Mouse (Mus musculus) bone marrow, adult 2 months (tissue): ENCODE results near the gene Erich6b. TPM values are rescaled to one million over a fixed set of nuclear protein-coding genes. Genes with fewer than 3 reads are reported as not detected.

Source experiments
- H3K27ac ChIP-seq: fragments of 200-500 bp; 2 replicates; pipeline ENCODE4 v1.5.1; 2012; ENCODE audit warnings: low read depth, mild to moderate bottlenecking, control low read depth, inconsistent platforms, low read length; ENCODE audit not compliant: control insufficient read depth, poor library complexity, insufficient read depth
- H3K4me1 ChIP-seq: fragments of 200-500 bp; 2 replicates; pipeline ENCODE4 v1.6.1; 2011; ENCODE audit warnings: low read length; ENCODE audit not compliant: control insufficient read depth, insufficient read depth
- H3K4me3 ChIP-seq: fragments of 200-500 bp; replicated peaks from 2 replicates; pipeline ENCODE3; 2011; ENCODE audit warnings: mild to moderate bottlenecking, low read depth, low read length, control low read depth; ENCODE audit not compliant: control insufficient read depth
- CTCF ChIP-seq: fragments of 200-500 bp; IDR thresholded peaks from 2 replicates; pipeline ENCODE4 v1.5.1; 2011; ENCODE audit warnings: low read length, control low read depth; ENCODE audit not compliant: control insufficient read depth, insufficient read depth
- POLR2A ChIP-seq: fragments of 200-500 bp; IDR thresholded peaks from 2 replicates; pipeline ENCODE4 v1.6.1; 2011; ENCODE audit warnings: low read depth, mild to moderate bottlenecking, control low read depth, low read length, borderline replicate concordance; ENCODE audit not compliant: control insufficient read depth
- WGBS: fragments of 180-500 bp; shearing (Covaris S2); methylation state at CpG from one replicate; pipeline ENCODE4 v1.1.7; 2018; 5-methylcytosine and 5-hydroxymethylcytosine counted together
- polyA plus RNA-seq: library from polyadenylated mRNA; stranded (reverse); fragments of >200 nt; gene quantifications from 2 replicates; pipeline ENCODE4 v1.2.4, GENCODE M21; 2011; ENCODE audit warnings: low replicate concordance; ENCODE audit not compliant: missing spikeins, insufficient read depth, insufficient read length

Gene Erich6b
- polyA plus RNA-seq, result not detected in 2 replicates

GRCm38 (mm10) chr14:75642080-75642479 is at the start of gene Erich6b:
TSS of gene Erich6b (plus strand) at chr14:75642259.
- no peaks in the 10 kb centered on the region for H3K4me1 ChIP-seq
- no peak within 1 kb of the TSS for H3K27ac ChIP-seq
- WGBS, result 77% methylated on average over 8 of the region's 8 CpGs
- no peak for TF ChIP-seq CTCF
- TF ChIP-seq POLR2A, result no peak
- no peak within 1 kb of the TSS for H3K4me3 ChIP-seq

DNA sequence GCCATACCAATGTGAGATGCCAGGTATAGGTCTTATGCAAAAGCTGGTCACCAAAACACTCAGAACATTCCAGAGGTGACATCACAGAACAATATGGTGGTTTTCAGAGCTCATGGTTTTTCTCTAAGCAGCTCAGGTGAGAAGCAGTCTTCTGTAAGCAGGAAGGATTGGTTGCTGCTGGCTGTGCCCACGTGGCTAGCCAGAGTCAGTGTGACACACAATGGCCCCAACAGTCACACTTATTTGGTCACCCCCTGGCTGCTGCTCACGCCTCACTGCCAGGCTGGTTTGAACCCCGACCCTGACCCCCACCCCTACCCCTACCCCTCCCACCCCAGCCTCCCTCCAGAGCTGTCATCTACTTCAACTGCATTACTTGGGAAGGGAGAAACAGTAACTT is 49.1 kb upstream of the Erich6b start, which contains the start of gene Spert:
Gene Spert, minus strand, starts transcription at position 139 of the 400 bp plus-strand sequence.
- WGBS, result 55% methylated on average over 3 of the region's 3 CpGs
- H3K4me3 ChIP-seq, result no peak within 1 kb of the TSS
- no peak for TF ChIP-seq POLR2A
- TF ChIP-seq CTCF, result no peak
- H3K27ac ChIP-seq, result no peak within 1 kb of the TSS
- H3K4me1 ChIP-seq, result no peaks in the 10 kb centered on the region

GRCm38 (mm10) chr14:75609176-75609575 is 32.9 kb upstream of the Erich6b start:
- WGBS, result 85% methylated on average over 2 of the region's 2 CpGs
- no peak for TF ChIP-seq CTCF
- no peak for TF ChIP-seq POLR2A

DNA sequence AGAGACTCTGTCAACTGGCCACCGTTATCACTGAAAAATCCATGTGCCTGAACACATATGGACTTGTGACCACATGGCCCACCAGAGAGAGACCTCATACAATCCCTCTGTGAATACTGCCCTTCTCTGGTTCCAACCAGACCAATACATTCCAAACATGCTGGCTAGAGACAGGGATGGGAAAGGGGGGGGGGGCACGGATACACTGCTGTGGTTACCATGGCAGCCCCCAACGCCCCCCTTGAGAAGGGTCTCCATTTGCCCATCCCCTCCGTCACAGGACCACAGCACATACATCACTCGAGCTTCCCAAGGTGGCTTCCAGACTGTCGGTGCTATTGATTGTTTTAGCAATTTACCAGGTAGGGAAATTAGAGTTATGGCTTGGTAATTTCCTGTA is 25.7 kb upstream of the Erich6b start:
- H3K27ac ChIP-seq, result no peak overlapping the region
- no peak overlapping the region for H3K4me3 ChIP-seq
- no peaks in the 10 kb centered on the region for H3K4me1 ChIP-seq
- TF ChIP-seq CTCF, result no peak
- TF ChIP-seq POLR2A, result no peak
- 81% methylated on average over 6 of the region's 6 CpGs for WGBS

More at GRCm38 (mm10) chr14:75609176-75609575, 32.9 kb upstream of the Erich6b start:
- no peak overlapping the region for H3K4me3 ChIP-seq
- H3K27ac ChIP-seq, result no peak overlapping the region
- H3K4me1 ChIP-seq, result no peaks in the 10 kb centered on the region

DNA sequence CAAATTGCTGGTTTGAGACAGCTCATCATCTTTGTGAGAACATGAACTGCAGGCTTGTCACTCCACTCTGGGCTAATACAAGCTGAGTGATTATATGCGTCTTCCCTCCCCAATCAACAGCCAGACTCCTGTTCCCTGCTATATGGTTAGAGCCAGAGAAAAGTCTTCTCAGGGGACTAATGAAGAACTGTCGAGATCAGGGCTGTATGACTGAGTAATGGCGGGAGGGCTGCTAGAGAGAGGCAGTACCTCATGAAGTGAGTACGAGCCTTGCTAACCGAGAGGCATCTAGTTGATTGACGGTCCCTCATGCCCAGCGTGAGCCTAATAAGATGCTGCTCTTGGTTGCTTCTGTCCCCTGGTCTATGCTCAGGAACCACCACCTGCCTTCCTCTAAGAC is 19.1 kb upstream of the Erich6b start:
- H3K4me1 ChIP-seq, result no peaks in the 10 kb centered on the region
- H3K4me3 ChIP-seq, result no peak overlapping the region
- 70% methylated on average over 7 of the region's 7 CpGs for WGBS
- no peak overlapping the region for H3K27ac ChIP-seq
- no peak for TF ChIP-seq CTCF
- no peak for TF ChIP-seq POLR2A

GRCm38 (mm10) chr14:75628870-75629269 is 13.2 kb upstream of the Erich6b start:
- H3K4me3 ChIP-seq, result no peak overlapping the region
- TF ChIP-seq POLR2A (no peak), CTCF (no peak)
- H3K27ac ChIP-seq, result no peak overlapping the region
- H3K4me1 ChIP-seq, result no peaks in the 10 kb centered on the region
- WGBS, result 48% methylated on average over 8 of the region's 8 CpGs

GRCm38 (mm10) chr14:75635350-75635749 is 6.7 kb upstream of the Erich6b start:
- Histone ChIP-seq H3K4me1 (no peaks in the 10 kb centered on the region), H3K27ac (no peak overlapping the region), H3K4me3 (no peak overlapping the region)
- WGBS, result 66% methylated on average over 12 of the region's 12 CpGs
- TF ChIP-seq CTCF (no peak), POLR2A (no peak)

- WGBS, result 64% methylated on average over 7 of the region's 7 CpGs
- TF ChIP-seq POLR2A, result no peak
- TF ChIP-seq CTCF, result no peak
- Histone ChIP-seq H3K27ac (no peak overlapping the region), H3K4me3 (no peak overlapping the region), H3K4me1 (no peaks in the 10 kb centered on the region)
These were observed 6.0 kb upstream of the Erich6b start for GRCm38 (mm10) chr14:75636107-75636506.

DNA sequence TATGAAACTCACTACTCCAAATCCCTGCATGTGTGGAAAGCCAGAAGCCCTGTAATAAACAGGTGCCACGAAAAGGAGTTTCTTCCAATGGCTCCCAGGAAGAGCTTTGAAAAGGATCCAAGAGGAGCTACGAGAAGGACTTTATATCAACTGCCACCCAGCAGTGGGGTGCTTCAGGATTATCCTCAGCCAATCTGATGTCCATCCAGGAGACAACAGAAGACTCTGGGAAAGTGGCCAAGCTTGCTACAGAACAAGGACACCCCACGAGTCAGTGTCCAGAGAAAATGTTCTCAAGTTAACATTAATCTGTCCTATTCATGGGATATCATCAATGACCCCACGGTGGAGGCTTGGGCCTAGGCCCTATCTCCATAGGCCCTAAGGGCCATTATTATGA is 4.4 kb upstream of the Erich6b start:
- Histone ChIP-seq H3K4me3 (no peak overlapping the region), H3K27ac (no peak overlapping the region), H3K4me1 (no peaks in the 10 kb centered on the region)
- TF ChIP-seq POLR2A, result no peak
- TF ChIP-seq CTCF, result no peak
- 79% methylated on average over 4 of the region's 4 CpGs for WGBS
